In genomic region chr4:154962683-154963082, GRCm38 (mm10) we compare ENCODE assay signal across 11 mouse cellular contexts. TPM values are rescaled to one million over a fixed set of nuclear protein-coding genes. Genes with fewer than 3 reads are reported as not detected.
A peak's percentile ranks its signal among the peaks of the same experiment; 100 is the strongest.
DNase-seq lines count a peak whose midpoint lies in the region; ATAC-seq lines count a peak whose summit lies in the region.
"Had no signal": no experiment of that assay in that cellular context is flagged by ENCODE, and none has a peak within 500 bp of the region (broad histone marks: within the 10 kb centered on the region; RNA-seq: fewer than 3 reads in every experiment).

No protein-coding gene starts in this region.

- H3K9me3 ChIP-seq in embryonic facial prominence, embryonic 10.5 days: no peaks in the 10 kb centered on the region
- H3K9me3 ChIP-seq in forebrain, embryonic 16.5 days (ENCODE audit: control insufficient read depth, low read length): no peaks in the 10 kb centered on the region
- no peaks in the 10 kb centered on the region for H3K9me3 ChIP-seq in midbrain, embryonic 14.5 days (ENCODE audit: control insufficient read depth, low read length)
- H3K9me3 ChIP-seq: liver, embryonic 13.5 days had no signal

- no peak for ATAC-seq in forebrain, embryonic 16.5 days
- no peak for ATAC-seq in midbrain, embryonic 14.5 days (ENCODE audit: low FRiP score, low TSS enrichment)
- ATAC-seq in CD4-positive, CD25-positive, alpha-beta regulatory T cell, adult 4 months: no peak

- peak overlapping the region; percentile 89 for H3K4me2 ChIP-seq in forebrain, embryonic 16.5 days (ENCODE audit: low read length)
- peak overlapping the region; percentile 86 for H3K4me2 ChIP-seq in midbrain, embryonic 14.5 days (ENCODE audit: low read length)

- peaks cover 62% of the 10 kb centered on the region for H3K27me3 ChIP-seq in embryonic facial prominence, embryonic 10.5 days (replicated peaks; ENCODE audit: low read depth, poor library complexity, severe bottlenecking)
- no peaks in the 10 kb centered on the region for H3K27me3 ChIP-seq in forebrain, embryonic 16.5 days (replicated peaks; ENCODE audit: control insufficient read depth, insufficient read depth, low read length)
- peaks cover 7% of the 10 kb centered on the region; the same call in 1 of the 2 replicates for H3K27me3 ChIP-seq in midbrain, embryonic 14.5 days (ENCODE audit: control insufficient read depth, insufficient read depth, low read length)

- H3K9ac ChIP-seq in forebrain, embryonic 16.5 days (replicated peaks; ENCODE audit: low read depth, low read length): peak overlapping the region; percentile 79
- peak overlapping the region; percentile 84 for H3K9ac ChIP-seq in midbrain, embryonic 14.5 days (replicated peaks; ENCODE audit: low read length)

- peak overlapping the region; percentile 98 for H3K27ac ChIP-seq in embryonic facial prominence, embryonic 10.5 days (replicated peaks)
- peak overlapping the region; percentile 96 for H3K27ac ChIP-seq in forebrain, embryonic 16.5 days (ENCODE audit: low read length)
- H3K27ac ChIP-seq in midbrain, embryonic 14.5 days (replicated peaks; ENCODE audit: low read depth, low read length): peak overlapping the region; percentile 97
- H3K27ac ChIP-seq: liver, embryonic 13.5 days had no signal

- H3K4me1 ChIP-seq in embryonic facial prominence, embryonic 10.5 days: peaks cover 90% of the 10 kb centered on the region
- H3K4me1 ChIP-seq in forebrain, embryonic 16.5 days (replicated peaks; ENCODE audit: control insufficient read depth, insufficient read depth, low read length): peaks cover 74% of the 10 kb centered on the region
- H3K4me1 ChIP-seq in midbrain, embryonic 14.5 days (ENCODE audit: control insufficient read depth, insufficient read depth, low read length): peaks cover 60% of the 10 kb centered on the region

- 73% methylated on average over 7 of the region's 7 CpGs for WGBS in embryonic facial prominence, embryonic 10.5 days
- 12% methylated on average over 7 of the region's 7 CpGs for WGBS in forebrain, embryonic 16.5 days
- WGBS in midbrain, embryonic 14.5 days: 15% methylated on average over 7 of the region's 7 CpGs

- H3K4me3 ChIP-seq in embryonic facial prominence, embryonic 10.5 days: peak overlapping the region; percentile 91
- peak overlapping the region; percentile 84 for H3K4me3 ChIP-seq in forebrain, embryonic 16.5 days (replicated peaks; ENCODE audit: low read length)
- H3K4me3 ChIP-seq in midbrain, embryonic 14.5 days (replicated peaks; ENCODE audit: low read depth, low read length): peak overlapping the region; percentile 76

- DNase-seq in heart, adult 11 months: peak; percentile 90
- no peak for DNase-seq in heart, adult 18-20 months
- DNase-seq in embryonic facial prominence, embryonic 10.5 days (ENCODE audit: low spot score): no peak
- DNase-seq in midbrain, embryonic 14.5 days: no peak
- DNase-seq in frontal cortex, adult 2 months (ENCODE audit: extremely low spot score in 1 of 2, low spot score in 1 of 2): no peak
- DNase-seq in layer of hippocampus, postnatal 14 days (ENCODE audit: low spot score in 2 of 2): no peak
- DNase-seq: kidney, adult 18-20 months; liver, embryonic 13.5 days had no signal

- peaks cover 30% of the 10 kb centered on the region for H3K36me3 ChIP-seq in embryonic facial prominence, embryonic 10.5 days (replicated peaks)
- no peaks in the 10 kb centered on the region for H3K36me3 ChIP-seq in forebrain, embryonic 16.5 days (ENCODE audit: control insufficient read depth, insufficient read depth)
- 0 out of 2 replicates have a peak, but pooled peaks cover 7% of the 10 kb centered on the region for H3K36me3 ChIP-seq in midbrain, embryonic 14.5 days (ENCODE audit: control insufficient read depth, insufficient read depth, low read length)

RNA-seq across cellular contexts. Expression of gene Pank4, which starts 1.2 kb away (rescaled TPM):
- 10 to 100 TPM; 38.7 to 41.4 TPM for total RNA-seq in heart, adult 18-20 months (2021)
- 49.2 and 50.1 TPM in 2 replicates for polyA plus RNA-seq in embryonic facial prominence, embryonic 10.5 days (2016; fragmentation: Nextera tagmentation; extraction: Ambion mirVana)
- 47.1 and 47.3 TPM in 2 replicates for polyA plus RNA-seq in forebrain, embryonic 16.5 days (2015; fragmentation: Nextera tagmentation; extraction: Ambion mirVana)
- 30.6 and 38.8 TPM in 2 replicates for polyA plus RNA-seq in midbrain, embryonic 14.5 days (2014; fragmentation: Nextera tagmentation; extraction: Ambion mirVana)
- polyA plus RNA-seq in frontal cortex, adult 2 months (2012; rRNA removed): 73.0 and 76.7 TPM in 2 replicates
- total RNA-seq in layer of hippocampus, postnatal 14 days (2021): 10 to 100 TPM; 29.8 to 35.0 TPM
- polyA plus RNA-seq in CD4-positive, CD25-positive, alpha-beta regulatory T cell, adult 4 months (2017; shearing (Covaris generic)): 10 to 100 TPM; 40.8 to 61.1 TPM

RNA-seq across cellular contexts. Expression of gene Hes5, which starts 2.0 kb away (rescaled TPM):
- total RNA-seq in heart, adult 18-20 months (2021): under 1 TPM; 0.31 to 0.67 TPM
- 84.4 and 151 TPM in 2 replicates for polyA plus RNA-seq in embryonic facial prominence, embryonic 10.5 days (2016; fragmentation: Nextera tagmentation; extraction: Ambion mirVana)
- polyA plus RNA-seq in forebrain, embryonic 16.5 days (2015; fragmentation: Nextera tagmentation; extraction: Ambion mirVana): 91.4 and 100 TPM in 2 replicates
- polyA plus RNA-seq in midbrain, embryonic 14.5 days (2014; fragmentation: Nextera tagmentation; extraction: Ambion mirVana): 111 and 123 TPM in 2 replicates
- polyA plus RNA-seq in frontal cortex, adult 2 months (2012; rRNA removed): 45.3 and 68.8 TPM in 2 replicates
- total RNA-seq in layer of hippocampus, postnatal 14 days (2021): 10 to 100 TPM; 36.2 to 37.0 TPM
- polyA plus RNA-seq in CD4-positive, CD25-positive, alpha-beta regulatory T cell, adult 4 months (2017; shearing (Covaris generic)): under 1 TPM in 1 of 2 experiments, not detected in 1; 0.59 TPM
- total RNA-seq: adrenal gland, adult 18-20 months had no signal

RNA-seq across cellular contexts. Expression of gene Tnfrsf14, which starts 34.3 kb away (rescaled TPM):
- 1 to 10 TPM; 5.3 to 7.1 TPM for total RNA-seq in heart, adult 18-20 months (2021)
- polyA plus RNA-seq in embryonic facial prominence, embryonic 10.5 days (2016; fragmentation: Nextera tagmentation; extraction: Ambion mirVana): 0.45 and 1.4 TPM in 2 replicates
- 0.27 TPM in 1 of 2 replicates, not detected in the other for polyA plus RNA-seq in forebrain, embryonic 16.5 days (2015; fragmentation: Nextera tagmentation; extraction: Ambion mirVana)
- polyA plus RNA-seq in midbrain, embryonic 14.5 days (2014; fragmentation: Nextera tagmentation; extraction: Ambion mirVana): not detected in 2 replicates
- polyA plus RNA-seq in frontal cortex, adult 2 months (2012; rRNA removed): 1.7 and 1.9 TPM in 2 replicates
- 1 to 10 TPM in 1 of 2 experiments, under 1 TPM in 1; 0.81 to 1.1 TPM for total RNA-seq in layer of hippocampus, postnatal 14 days (2021)
- 10 to 100 TPM; 12.0 to 22.3 TPM for polyA plus RNA-seq in CD4-positive, CD25-positive, alpha-beta regulatory T cell, adult 4 months (2017; shearing (Covaris generic))

Comparison
In these comparisons a context has a peak if more than half of its experiments do, and no peak if none do; other contexts are left out.
1. RNA of gene Hes5, which starts 2.0 kb away (polyA plus RNA-seq): 111 to 123 TPM in midbrain, embryonic 14.5 days, 91.4 to 100 TPM in forebrain, embryonic 16.5 days, 84.4 to 151 TPM in embryonic facial prominence, embryonic 10.5 days and 45.3 to 68.8 TPM in frontal cortex, adult 2 months; 0.59 TPM in CD4-positive, CD25-positive, alpha-beta regulatory T cell, adult 4 months; every median in the first group is over 10 times any median in the second.
2. Peak in every context shown above with its lines, with median percentiles within 50 percentile points of each other: H3K27ac ChIP-seq and H3K4me3 ChIP-seq.